Mouse (Mus musculus): ENCODE measurements around the gene Tgm5.
"Not testable (repeated sequence)": the region's sequence is repeated elsewhere in the genome, so short reads cannot be mapped to it uniquely, and the experiment has no call there.

Gene Tgm5

GRCm38 (mm10) chr2:121039382-121039781 lies 46.3 kb downstream of the Tgm5 start:
- no peak for DNase-seq (ENCODE audit: low spot score)

- DNase-seq (ENCODE audit: low spot score) = not testable (repeated sequence)
These were observed 46.8 kb downstream of the Tgm5 start for GRCm38 (mm10) chr2:121038851-121039250.

- peak; percentile 15 for DNase-seq (ENCODE audit: low spot score)
These were observed 48.8 kb downstream of the Tgm5 start, which contains the start of gene Epb42 for GRCm38 (mm10) chr2:121036733-121037341. TSS of gene Epb42 (minus strand) at chr2:121037072.

- DNase-seq (ENCODE audit: low spot score) = no peak
These were observed 62.7 kb downstream of the Tgm5 start for GRCm38 (mm10) chr2:121022918-121023317.

- DNase-seq (ENCODE audit: low spot score) = no peak
These were observed 68.5 kb downstream of the Tgm5 start for GRCm38 (mm10) chr2:121017151-121017550.

- DNase-seq (ENCODE audit: low spot score) = no peak
These were observed 69.4 kb downstream of the Tgm5 start for GRCm38 (mm10) chr2:121016226-121016625.

GRCm38 (mm10) chr2:121015507-121015906 lies 70.1 kb downstream of the Tgm5 start:
- DNase-seq (ENCODE audit: low spot score) = no peak

GRCm38 (mm10) chr2:121012676-121013075 lies 73.0 kb downstream of the Tgm5 start:
- no peak for DNase-seq (ENCODE audit: low spot score)

GRCm38 (mm10) chr2:121009071-121009677 lies 76.5 kb downstream of the Tgm5 start:
- no peak for DNase-seq (ENCODE audit: low spot score)

GRCm38 (mm10) chr2:121008664-121009007 lies 77.0 kb downstream of the Tgm5 start:
- no peak for DNase-seq (ENCODE audit: low spot score)

GRCm38 (mm10) chr2:121007925-121008663 lies 77.5 kb downstream of the Tgm5 start, which contains the start of gene Ccndbp1:
TSS of gene Ccndbp1 (plus strand) at chr2:121008403.
- peak; percentile 96 for DNase-seq (ENCODE audit: low spot score)

GRCm38 (mm10) chr2:121006986-121007385 lies 78.7 kb downstream of the Tgm5 start:
- no peak for DNase-seq (ENCODE audit: low spot score)

- no peak for DNase-seq (ENCODE audit: low spot score)
These were observed 81.4 kb downstream of the Tgm5 start for GRCm38 (mm10) chr2:121004018-121004811.

- DNase-seq (ENCODE audit: low spot score) = peak; percentile 7
These were observed 82.1 kb downstream of the Tgm5 start for GRCm38 (mm10) chr2:121003586-121003985.

- no peak for DNase-seq (ENCODE audit: low spot score)
These were observed 86.8 kb downstream of the Tgm5 start for GRCm38 (mm10) chr2:120998863-120999262.

- not testable (repeated sequence) for DNase-seq (ENCODE audit: low spot score)
These were observed 89.0 kb downstream of the Tgm5 start for GRCm38 (mm10) chr2:120996607-120997006.
